Mouse (Mus musculus) NIH3T3 (cell line): ENCODE results near the gene Prss57.

Experiments used
- DNase-seq: peaks from one replicate; pipeline ENCODE4 v3.0.0-alpha.2; 2012; ENCODE audit warnings: low read depth

The Prss57 gene

GRCm38 (mm10) chr10:79790861-79791260 lies at the start of gene Prss57:
Gene Prss57 (minus strand): TSS chr10:79790961.
- DNase-seq = no peak

GRCm38 (mm10) chr10:79840091-79840490 lies 49.3 kb upstream of the Prss57 start:
- DNase-seq = no peak

- no peak for DNase-seq
These were observed 47.4 kb upstream of the Prss57 start for GRCm38 (mm10) chr10:79838151-79838550.

GRCm38 (mm10) chr10:79836918-79837317 lies 46.2 kb upstream of the Prss57 start:
- DNase-seq = no peak

GRCm38 (mm10) chr10:79834769-79835398 lies 44.1 kb upstream of the Prss57 start:
- DNase-seq = peak; percentile 89

- DNase-seq = no peak
These were observed 42.0 kb upstream of the Prss57 start for GRCm38 (mm10) chr10:79832786-79833181.

- no peak for DNase-seq
These were observed 41.4 kb upstream of the Prss57 start for GRCm38 (mm10) chr10:79832026-79832785.

GRCm38 (mm10) chr10:79831583-79831982 lies 40.8 kb upstream of the Prss57 start:
- peak; percentile 80 for DNase-seq

GRCm38 (mm10) chr10:79824413-79824812 lies 33.7 kb upstream of the Prss57 start:
- DNase-seq = peak; percentile 78

- no peak for DNase-seq
These were observed 32.2 kb upstream of the Prss57 start for GRCm38 (mm10) chr10:79823011-79823410.

- no peak for DNase-seq
These were observed 31.6 kb upstream of the Prss57 start for GRCm38 (mm10) chr10:79822372-79822771.

- DNase-seq = no peak
These were observed 31.0 kb upstream of the Prss57 start for GRCm38 (mm10) chr10:79821731-79822130.

GRCm38 (mm10) chr10:79820782-79821181 lies 30.0 kb upstream of the Prss57 start, which contains the start of gene Misp:
Gene Misp (plus strand): TSS chr10:79820989.
- no peak for DNase-seq

- DNase-seq = no peak
These were observed 29.5 kb upstream of the Prss57 start for GRCm38 (mm10) chr10:79820277-79820676.

- no peak for DNase-seq
These were observed 28.8 kb upstream of the Prss57 start for GRCm38 (mm10) chr10:79819606-79820005.

- DNase-seq = no peak
These were observed 27.5 kb upstream of the Prss57 start for GRCm38 (mm10) chr10:79818225-79818624.

GRCm38 (mm10) chr10:79817111-79817510 lies 26.4 kb upstream of the Prss57 start:
- peak; percentile 34 for DNase-seq

GRCm38 (mm10) chr10:79815671-79816494 lies 25.1 kb upstream of the Prss57 start:
- no peak for DNase-seq

- no peak for DNase-seq
These were observed 23.6 kb upstream of the Prss57 start for GRCm38 (mm10) chr10:79814271-79814842.

GRCm38 (mm10) chr10:79811736-79812637 lies 21.2 kb upstream of the Prss57 start:
- peak; percentile 91 for DNase-seq

GRCm38 (mm10) chr10:79808728-79809127 lies 18.0 kb upstream of the Prss57 start:
- DNase-seq = no peak
